23 mouse cellular contexts compared by ENCODE assay signal in genomic region chr16:30793378-30793753, GRCm38 (mm10).
A peak's percentile ranks its signal among the peaks of the same experiment; 100 is the strongest.
DNase-seq lines count a peak whose midpoint lies in the region; ATAC-seq and TF ChIP-seq lines count a peak whose summit lies in the region.
"Had no signal": no experiment of that assay in that cellular context is flagged by ENCODE, and none has a peak within 500 bp of the region (broad histone marks: within the 10 kb centered on the region; RNA-seq: fewer than 3 reads in every experiment).

No protein-coding gene starts in this region.

- peak; percentile 23; the same call in 1 of the 2 replicates for ATAC-seq in forebrain, embryonic 13.5 days
- no peak for ATAC-seq in forebrain, embryonic 11.5 days (replicated peaks; ENCODE audit: low FRiP score)
- no peak for ATAC-seq in heart, embryonic 12.5 days (ENCODE audit: insufficient number of reproducible peaks, low FRiP score)
- ATAC-seq in neural tube, embryonic 14.5 days (ENCODE audit: low read depth) = 0 out of 2 replicates have a peak, but pooled peaks have one; percentile 45
- ATAC-seq in limb, embryonic 11.5 days (ENCODE audit: insufficient number of reproducible peaks, low FRiP score, low TSS enrichment, low read depth) = no peak
- ATAC-seq: hindbrain, postnatal 0 days; liver, embryonic 12.5 days; liver, postnatal 0 days had no signal

- no peak overlapping the region for H3K9ac ChIP-seq in forebrain, embryonic 13.5 days
- H3K9ac ChIP-seq in forebrain, embryonic 11.5 days (ENCODE audit: low read length) = no peak overlapping the region
- no peak overlapping the region for H3K9ac ChIP-seq in heart, adult 2 months (ENCODE audit: low read depth, low read length)
- H3K9ac ChIP-seq in heart, embryonic 12.5 days = no peak overlapping the region
- H3K9ac ChIP-seq in neural tube, embryonic 14.5 days (replicated peaks; ENCODE audit: low read depth, low read length) = no peak overlapping the region
- no peak overlapping the region for H3K9ac ChIP-seq in limb, embryonic 11.5 days (ENCODE audit: low read length)
- H3K9ac ChIP-seq: hindbrain, embryonic 12.5 days; kidney, embryonic 15.5 days; liver, embryonic 12.5 days; liver, postnatal 0 days; neural tube, embryonic 12.5 days had no signal

- intact Hi-C loops in heart, adult 2 months (cut with DNase I) = loop anchor here (5.0 kb wide), 1 partner anchor 274 kb away; no protein-coding TSS in a partner anchor

- no peaks in the 10 kb centered on the region for H3K36me3 ChIP-seq in forebrain, embryonic 13.5 days (ENCODE audit: poor library complexity, severe bottlenecking)
- no peaks in the 10 kb centered on the region for H3K36me3 ChIP-seq in forebrain, embryonic 11.5 days (ENCODE audit: control insufficient read depth, insufficient read depth, low read length)
- H3K36me3 ChIP-seq in heart, adult 2 months (ENCODE audit: control insufficient read depth, insufficient read depth, low read length) = peaks cover 20% of the 10 kb centered on the region; the same call in 1 of the 2 replicates
- no peaks in the 10 kb centered on the region for H3K36me3 ChIP-seq in heart, embryonic 12.5 days
- no peaks in the 10 kb centered on the region for H3K36me3 ChIP-seq in neural tube, embryonic 14.5 days (ENCODE audit: control insufficient read depth, insufficient read depth, low read length)
- H3K36me3 ChIP-seq in limb, embryonic 11.5 days (ENCODE audit: control insufficient read depth, insufficient read depth, low read length) = no peaks in the 10 kb centered on the region
- H3K36me3 ChIP-seq: hindbrain, embryonic 12.5 days; kidney, embryonic 15.5 days; liver, embryonic 12.5 days; neural tube, embryonic 12.5 days had no signal

- H3K4me3 ChIP-seq in forebrain, embryonic 13.5 days = no peak overlapping the region
- H3K4me3 ChIP-seq in forebrain, embryonic 11.5 days (ENCODE audit: low read depth, low read length) = no peak overlapping the region
- H3K4me3 ChIP-seq in heart, adult 2 months = no peak overlapping the region
- no peak overlapping the region for H3K4me3 ChIP-seq in heart, embryonic 12.5 days
- H3K4me3 ChIP-seq in neural tube, embryonic 14.5 days (ENCODE audit: low read depth, low read length) = no peak overlapping the region
- H3K4me3 ChIP-seq in limb, embryonic 11.5 days (ENCODE audit: low read depth, low read length) = no peak overlapping the region
- H3K4me3 ChIP-seq: hindbrain, embryonic 12.5 days; kidney, embryonic 15.5 days; liver, embryonic 12.5 days; neural tube, embryonic 12.5 days had no signal

- no peak for TF ChIP-seq EP300 in heart, adult 2 months (IDR thresholded peaks at IDR 0.05; ENCODE audit: insufficient read depth, low read depth, low read length)

- no peak for DNase-seq in forebrain, embryonic 11.5 days (ENCODE audit: low spot score)
- peak in 1 of 2 experiments; percentile 26 for DNase-seq in heart, adult 2 months
- no peak for DNase-seq in neural tube, embryonic 10.5 days (ENCODE audit: extremely low spot score, low spot score)
- peak; percentile 17 for DNase-seq in limb, embryonic 11.5 days (ENCODE audit: low spot score)
- no peak for DNase-seq in MN1 (ENCODE audit: low spot score)
- DNase-seq: adrenal gland, adult 8-10 months; cerebellum, adult 11 months; gastrocnemius, postnatal 10 days; liver, postnatal 0 days; lung, postnatal 36 days; right cerebral cortex, adult 18-20 months; spleen, adult 18-20 months; thymus, postnatal 4 days had no signal

- WGBS in forebrain, embryonic 13.5 days = 41% methylated on average over 9 of the region's 9 CpGs
- WGBS in forebrain, embryonic 11.5 days = 75% methylated on average over 9 of the region's 9 CpGs
- whole genome bisulfite sequencing in heart, adult 2 months = 33% methylated on average over 9 of the region's 9 CpGs
- WGBS in heart, embryonic 12.5 days = 53% methylated on average over 9 of the region's 9 CpGs
- 46% methylated on average over 9 of the region's 9 CpGs for WGBS in neural tube, embryonic 14.5 days
- 66% methylated on average over 9 of the region's 9 CpGs for WGBS in limb, embryonic 11.5 days

- no peaks in the 10 kb centered on the region for H3K79me2 ChIP-seq in heart, adult 2 months (replicated peaks; ENCODE audit: control insufficient read depth, insufficient read depth, low read length)

- no peaks in the 10 kb centered on the region for H3K27me3 ChIP-seq in forebrain, embryonic 13.5 days
- H3K27me3 ChIP-seq in forebrain, embryonic 11.5 days (ENCODE audit: control insufficient read depth, insufficient read depth, low read length) = no peaks in the 10 kb centered on the region
- H3K27me3 ChIP-seq in heart, adult 2 months (ENCODE audit: control insufficient read depth, insufficient read depth, low read length) = no peaks in the 10 kb centered on the region
- H3K27me3 ChIP-seq in heart, embryonic 12.5 days (replicated peaks) = no peaks in the 10 kb centered on the region
- no peaks in the 10 kb centered on the region for H3K27me3 ChIP-seq in neural tube, embryonic 14.5 days (ENCODE audit: control insufficient read depth, insufficient read depth, low read length)
- no peaks in the 10 kb centered on the region for H3K27me3 ChIP-seq in limb, embryonic 11.5 days (ENCODE audit: control insufficient read depth, insufficient read depth, low read length)
- H3K27me3 ChIP-seq: CH12.LX; hindbrain, embryonic 12.5 days; kidney, embryonic 15.5 days; liver, embryonic 12.5 days; neural tube, embryonic 12.5 days had no signal

- peaks cover 28% of the 10 kb centered on the region for H3K4me1 ChIP-seq in forebrain, embryonic 13.5 days
- H3K4me1 ChIP-seq in forebrain, embryonic 11.5 days (replicated peaks; ENCODE audit: control insufficient read depth, insufficient read depth, low read length) = peaks cover 4% of the 10 kb centered on the region; the same call in 1 of the 2 replicates
- H3K4me1 ChIP-seq in heart, adult 2 months (ENCODE audit: control insufficient read depth, insufficient read depth, low read length) = peaks cover 59% of the 10 kb centered on the region
- peaks cover 81% of the 10 kb centered on the region for H3K4me1 ChIP-seq in heart, embryonic 12.5 days (replicated peaks)
- peaks cover 7% of the 10 kb centered on the region; the same call in 1 of the 2 replicates for H3K4me1 ChIP-seq in neural tube, embryonic 14.5 days (ENCODE audit: control insufficient read depth, insufficient read depth, low read length)
- peaks cover 15% of the 10 kb centered on the region for H3K4me1 ChIP-seq in limb, embryonic 11.5 days (ENCODE audit: control insufficient read depth, insufficient read depth, low read length)

- H3K27ac ChIP-seq in forebrain, embryonic 13.5 days = no peak overlapping the region
- no peak overlapping the region for H3K27ac ChIP-seq in forebrain, embryonic 11.5 days (ENCODE audit: low read depth, low read length)
- peak overlapping the region; percentile 94 for H3K27ac ChIP-seq in heart, adult 2 months
- H3K27ac ChIP-seq in heart, embryonic 12.5 days (ENCODE audit: poor library complexity, severe bottlenecking) = no peak overlapping the region
- H3K27ac ChIP-seq in neural tube, embryonic 14.5 days (ENCODE audit: low read depth, low read length) = no peak overlapping the region
- no peak overlapping the region for H3K27ac ChIP-seq in limb, embryonic 11.5 days (replicated peaks; ENCODE audit: low read depth, low read length)
- H3K27ac ChIP-seq: hindbrain, embryonic 12.5 days; hindbrain, postnatal 0 days; kidney, embryonic 15.5 days; liver, embryonic 12.5 days; neural tube, embryonic 12.5 days had no signal

- 0 out of 2 replicates have a peak overlapping the region, but pooled peaks have one; percentile 6 for H3K4me2 ChIP-seq in forebrain, embryonic 13.5 days
- H3K4me2 ChIP-seq in forebrain, embryonic 11.5 days (ENCODE audit: low read depth, low read length, severe bottlenecking) = no peak overlapping the region
- no peak overlapping the region for H3K4me2 ChIP-seq in heart, embryonic 12.5 days
- no peak overlapping the region for H3K4me2 ChIP-seq in neural tube, embryonic 14.5 days (ENCODE audit: low read depth, low read length)
- no peak overlapping the region for H3K4me2 ChIP-seq in limb, embryonic 11.5 days (ENCODE audit: low read depth, severe bottlenecking)
- H3K4me2 ChIP-seq: hindbrain, embryonic 12.5 days; kidney, embryonic 15.5 days; liver, embryonic 12.5 days; midbrain, embryonic 11.5 days; neural tube, embryonic 12.5 days had no signal

- no peaks in the 10 kb centered on the region for H3K9me3 ChIP-seq in forebrain, embryonic 13.5 days (replicated peaks)
- no peaks in the 10 kb centered on the region for H3K9me3 ChIP-seq in forebrain, embryonic 11.5 days (ENCODE audit: control insufficient read depth, low read length)
- no peaks in the 10 kb centered on the region for H3K9me3 ChIP-seq in heart, embryonic 12.5 days (replicated peaks)
- no peaks in the 10 kb centered on the region for H3K9me3 ChIP-seq in neural tube, embryonic 14.5 days (ENCODE audit: control insufficient read depth, low read length)
- no peaks in the 10 kb centered on the region for H3K9me3 ChIP-seq in limb, embryonic 11.5 days (ENCODE audit: control insufficient read depth, low read length)
- H3K9me3 ChIP-seq: hindbrain, embryonic 12.5 days; kidney, embryonic 15.5 days; liver, embryonic 12.5 days; neural tube, embryonic 12.5 days had no signal

- TF ChIP-seq POLR2A in heart, adult 2 months (IDR thresholded peaks at IDR 0.05; ENCODE audit: insufficient read depth, low read depth, low read length) = no peak

- TF ChIP-seq CTCF in heart, adult 2 months (IDR thresholded peaks at IDR 0.05) = no peak

Comparison
In these comparisons a context has a peak if more than half of its experiments do, and no peak if none do; other contexts are left out.
1. ATAC-seq: peak in forebrain, embryonic 13.5 days (single experiment) and neural tube, embryonic 14.5 days (single experiment); none in forebrain, embryonic 11.5 days (single experiment), heart, embryonic 12.5 days (single experiment) and limb, embryonic 11.5 days (single experiment).